Mouse (Mus musculus) lung, embryonic 14.5 days (tissue): ENCODE results near the gene Mnd1. TPM values are rescaled to one million over a fixed set of nuclear protein-coding genes. Genes with fewer than 3 reads are reported as not detected.
A peak's percentile ranks its signal among the peaks of the same experiment; 100 is the strongest.

Experiments
- ATAC-seq: fragments of 200-750 bp; cut with Nextera tagmentation; 2 replicates; pipeline ENCODE4 v1.8.0; 2017; ENCODE audit warnings: mild to moderate bottlenecking, moderate TSS enrichment, moderate library complexity; ENCODE audit not compliant: insufficient read depth
- DNase-seq: peaks from one replicate; pipeline ENCODE4 v3.0.0-alpha.2; 2015
- H3K27ac ChIP-seq: fragments of 300-500 bp; sonication (generic); 2 replicates; pipeline ENCODE4 v1.5.1; 2014; ENCODE audit warnings: low read depth, mild to moderate bottlenecking, moderate library complexity
- H3K27me3 ChIP-seq: fragments of 300-500 bp; sonication (generic); 2 replicates; pipeline ENCODE4 v1.6.1; 2014; ENCODE audit warnings: low read length, control low read depth; ENCODE audit not compliant: insufficient read depth
- H3K36me3 ChIP-seq: fragments of 300-500 bp; sonication (generic); 2 replicates; pipeline ENCODE4 v1.6.1; 2014; ENCODE audit warnings: control low read depth; ENCODE audit not compliant: insufficient read depth
- H3K4me1 ChIP-seq: fragments of 300-500 bp; sonication (generic); 2 replicates; pipeline ENCODE4 v1.6.1; 2014; ENCODE audit warnings: antibody characterized with exemption, control low read depth; ENCODE audit not compliant: insufficient read depth
- H3K4me2 ChIP-seq: fragments of 300-500 bp; sonication (generic); 2 replicates; pipeline ENCODE4 v1.6.1; 2014; ENCODE audit warnings: mild to moderate bottlenecking
- H3K4me3 ChIP-seq: fragments of 300-500 bp; sonication (generic); 2 replicates; pipeline ENCODE4 v1.5.1; 2014; ENCODE audit warnings: low read depth, low read length
- H3K9ac ChIP-seq: fragments of 300-500 bp; sonication (generic); 2 replicates; pipeline ENCODE4 v1.6.1; 2014
- H3K9me3 ChIP-seq: fragments of 300-500 bp; sonication (generic); 2 replicates; pipeline ENCODE4 v1.6.1; 2016; ENCODE audit warnings: low read depth, low read length, control low read depth
- CTCF ChIP-seq: IDR thresholded peaks from 2 replicates; pipeline ENCODE4 v1.5.1; 2016; ENCODE audit warnings: antibody characterized with exemption, low read depth
- WGBS: fragments of 180-500 bp; shearing (Covaris S2); extraction: QIAGEN DNeasy Blood & Tissue Kit; methylation state at CpG from one replicate; pipeline ENCODE4 v1.1.7; 2014; 5-methylcytosine and 5-hydroxymethylcytosine counted together
- polyA plus RNA-seq: library from polyadenylated mRNA; unstranded; fragments of >200 nt; fragmentation: Nextera tagmentation; extraction: Ambion mirVana; gene quantifications from 2 replicates; pipeline ENCODE4 v1.2.1, GENCODE M21; 2014

Gene Mnd1
- polyA plus RNA-seq, 1 experiment from 2014 or later, result 15.4 TPM

DNA sequence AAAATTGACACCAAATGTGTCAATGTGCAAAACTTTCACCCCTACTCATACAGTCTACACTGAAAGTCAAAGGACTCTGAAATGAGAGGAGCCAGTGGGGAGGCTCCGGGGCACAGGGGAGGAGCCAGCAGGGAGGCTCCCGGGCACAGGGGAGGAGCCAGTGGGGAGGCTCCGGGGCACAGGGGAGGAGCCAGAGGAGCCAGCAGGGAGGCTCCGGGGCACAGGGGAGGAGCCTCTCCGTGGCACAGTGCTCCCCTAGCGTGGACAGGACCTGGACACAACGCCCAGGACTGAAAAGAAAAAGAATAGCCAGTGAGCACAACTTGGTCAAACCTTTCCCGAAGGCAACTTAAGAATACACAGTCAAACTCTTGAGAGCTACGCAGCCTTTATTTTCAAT lies 20.2 kb downstream of the Mnd1 start:
- ATAC-seq (peak; percentile 67), DNase-seq (peak; percentile 53)
- H3K9me3 ChIP-seq, result no peaks in the 10 kb centered on the region
- H3K9ac ChIP-seq, result no peak overlapping the region
- WGBS, result 35% methylated on average over 9 of the region's 9 CpGs
- H3K27me3 ChIP-seq, result no peaks in the 10 kb centered on the region
- H3K4me3 ChIP-seq, result no peak overlapping the region
- H3K27ac ChIP-seq, result no peak overlapping the region
- peak overlapping the region; percentile 18; the same call in 1 of the 2 replicates for H3K4me2 ChIP-seq
- TF ChIP-seq CTCF, result no peak
- H3K4me1 ChIP-seq, result 0 out of 2 replicates have a peak, but pooled peaks cover 3% of the 10 kb centered on the region
- H3K36me3 ChIP-seq, result no peaks in the 10 kb centered on the region

DNA sequence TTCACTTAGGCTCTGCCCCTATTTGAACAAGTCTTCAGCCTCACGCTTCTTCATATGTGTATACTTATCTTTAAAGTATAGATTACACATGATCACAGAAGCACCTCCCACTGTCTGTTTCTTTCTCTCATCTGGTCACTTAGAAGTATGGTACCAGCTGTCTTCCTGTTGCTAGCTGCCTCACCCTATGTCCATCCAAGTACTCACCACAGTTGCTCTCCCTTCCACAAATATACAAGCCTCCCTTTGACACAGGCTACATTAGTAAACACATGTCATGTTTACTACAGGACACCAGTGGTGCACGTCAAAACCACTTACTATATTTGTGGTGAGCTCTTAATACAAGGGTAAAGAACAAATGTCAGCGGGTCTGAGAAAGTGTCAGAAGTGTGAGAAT lies 24.2 kb downstream of the Mnd1 start:
- H3K36me3 ChIP-seq, result no peaks in the 10 kb centered on the region
- no peak overlapping the region for H3K4me3 ChIP-seq
- H3K9ac ChIP-seq, result no peak overlapping the region
- TF ChIP-seq CTCF, result no peak
- 31% methylated on average over 3 of the region's 3 CpGs for WGBS
- H3K4me1 ChIP-seq, result peaks cover 10% of the 10 kb centered on the region; the same call in 1 of the 2 replicates
- H3K4me2 ChIP-seq, result no peak overlapping the region
- no peaks in the 10 kb centered on the region for H3K9me3 ChIP-seq
- H3K27me3 ChIP-seq, result no peaks in the 10 kb centered on the region
- peak overlapping the region; percentile 78 for H3K27ac ChIP-seq
- ATAC-seq, result peak; percentile 80
- DNase-seq, result peak; percentile 61

DNA sequence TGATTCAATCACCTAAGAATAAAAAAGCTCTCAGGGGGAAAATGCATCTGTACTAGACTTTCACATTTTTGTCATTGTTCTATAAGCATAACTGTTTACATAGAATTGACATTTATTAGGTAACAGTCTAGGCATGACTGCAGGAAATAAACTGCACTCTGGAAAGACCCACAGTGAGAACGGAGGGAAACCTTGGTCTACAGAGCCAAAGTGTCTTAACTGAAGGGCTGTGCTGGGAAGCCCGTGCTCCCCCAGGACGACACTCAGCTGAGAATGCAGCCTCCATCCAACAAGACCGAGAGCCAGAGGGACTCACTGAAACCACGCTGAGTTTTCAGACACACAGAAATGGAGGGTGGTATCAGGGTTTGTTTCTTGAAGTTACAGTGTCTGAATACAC lies 24.8 kb downstream of the Mnd1 start:
- Histone ChIP-seq H3K27ac (peak overlapping the region; percentile 78), H3K4me1 (peaks cover 14% of the 10 kb centered on the region; the same call in 1 of the 2 replicates), H3K4me2 (peak overlapping the region; percentile 23; the same call in 1 of the 2 replicates), H3K9me3 (no peaks in the 10 kb centered on the region), H3K36me3 (no peaks in the 10 kb centered on the region), H3K27me3 (no peaks in the 10 kb centered on the region), H3K9ac (no peak overlapping the region), H3K4me3 (no peak overlapping the region)
- DNase-seq (peak; percentile 87), ATAC-seq (peak; percentile 88)
- 17% methylated on average over 5 of the region's 5 CpGs for WGBS
- TF ChIP-seq CTCF, result no peak

DNA sequence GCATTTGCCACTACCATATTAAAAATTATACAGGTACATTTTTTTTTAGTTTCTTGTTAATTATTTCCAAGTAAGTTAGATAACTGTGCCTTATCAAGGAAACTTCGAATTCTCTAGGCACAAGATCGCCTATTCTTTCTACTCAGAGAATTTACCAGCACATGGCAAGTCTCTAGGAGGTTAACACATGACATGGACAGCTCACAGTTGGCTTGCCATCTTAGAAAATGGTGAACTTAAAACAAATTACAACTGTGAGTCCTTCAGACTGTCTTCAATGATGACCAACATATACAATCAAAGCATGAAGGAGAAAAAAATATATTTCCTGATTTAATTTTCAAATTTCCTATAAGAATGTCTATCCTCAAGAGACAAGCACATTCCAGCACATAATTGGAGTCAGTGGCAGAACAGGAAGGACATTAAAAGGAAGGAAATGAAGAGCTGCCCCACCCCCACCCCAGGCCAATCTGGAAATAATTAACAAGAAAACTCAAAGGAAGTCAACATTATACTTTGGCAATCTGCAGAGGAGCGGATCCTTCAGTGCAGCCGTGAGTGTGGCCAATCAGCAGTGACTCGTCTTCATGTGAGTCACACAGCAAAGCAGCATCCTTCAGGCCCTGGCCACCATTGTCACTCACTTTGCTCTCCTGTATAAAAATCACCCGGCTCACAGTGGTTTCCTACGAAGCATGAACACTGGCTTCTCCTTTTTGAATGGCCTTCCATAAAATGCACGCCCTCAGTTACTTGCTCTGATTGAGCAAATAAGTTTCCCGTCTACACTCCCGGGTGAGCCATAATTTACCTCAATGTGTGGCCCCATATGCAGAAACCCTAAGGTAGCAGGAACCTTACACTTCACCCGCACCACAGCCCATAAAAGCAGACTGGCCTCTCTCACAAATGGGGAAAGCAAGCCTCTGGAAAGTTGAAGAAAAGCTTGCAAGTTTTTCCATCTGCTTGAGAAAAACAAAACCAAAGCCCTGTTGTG lies 26.4 kb downstream of the Mnd1 start:
- peak overlapping the region; percentile 50; the same call in 1 of the 2 replicates for H3K27ac ChIP-seq

DNA sequence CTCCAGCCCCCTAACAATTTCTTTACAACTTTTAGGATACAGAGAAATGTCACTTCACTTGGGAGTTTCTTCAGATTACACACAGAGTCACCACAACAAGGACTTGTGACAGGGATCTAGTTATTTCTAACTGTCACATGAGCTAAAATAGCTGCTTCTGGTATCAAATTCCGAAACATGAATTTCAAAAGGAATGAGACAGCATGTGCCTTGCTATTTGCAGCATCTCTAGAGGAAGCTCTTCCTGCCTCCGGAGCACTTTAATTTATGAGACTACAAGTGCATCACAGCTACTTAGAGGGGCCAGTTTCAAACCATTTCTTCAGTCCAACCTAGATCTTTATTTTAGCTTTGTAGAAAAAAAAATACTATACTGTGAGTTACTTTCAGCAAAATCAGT lies 28.2 kb downstream of the Mnd1 start:
- Histone ChIP-seq H3K9ac (no peak overlapping the region), H3K27ac (no peak overlapping the region), H3K36me3 (no peaks in the 10 kb centered on the region), H3K9me3 (no peaks in the 10 kb centered on the region), H3K4me2 (no peak overlapping the region), H3K27me3 (no peaks in the 10 kb centered on the region), H3K4me3 (no peak overlapping the region), H3K4me1 (peaks cover 19% of the 10 kb centered on the region; the same call in 1 of the 2 replicates)
- DNase-seq (no peak), ATAC-seq (no peak)
- TF ChIP-seq CTCF, result no peak
- WGBS, result 58% methylated on average over 2 of the region's 2 CpGs

More for the DNA sequence above, 26.4 kb downstream of the Mnd1 start:
- Histone ChIP-seq H3K4me2 (no peak overlapping the region), H3K4me3 (no peak overlapping the region), H3K9ac (no peak overlapping the region), H3K9me3 (no peaks in the 10 kb centered on the region), H3K36me3 (no peaks in the 10 kb centered on the region), H3K4me1 (peaks cover 19% of the 10 kb centered on the region; the same call in 1 of the 2 replicates), H3K27me3 (no peaks in the 10 kb centered on the region)
- WGBS, result 50% methylated on average over 11 of the region's 11 CpGs
- TF ChIP-seq CTCF, result no peak
- peak; percentile 60 for DNase-seq
- no peak for ATAC-seq

DNA sequence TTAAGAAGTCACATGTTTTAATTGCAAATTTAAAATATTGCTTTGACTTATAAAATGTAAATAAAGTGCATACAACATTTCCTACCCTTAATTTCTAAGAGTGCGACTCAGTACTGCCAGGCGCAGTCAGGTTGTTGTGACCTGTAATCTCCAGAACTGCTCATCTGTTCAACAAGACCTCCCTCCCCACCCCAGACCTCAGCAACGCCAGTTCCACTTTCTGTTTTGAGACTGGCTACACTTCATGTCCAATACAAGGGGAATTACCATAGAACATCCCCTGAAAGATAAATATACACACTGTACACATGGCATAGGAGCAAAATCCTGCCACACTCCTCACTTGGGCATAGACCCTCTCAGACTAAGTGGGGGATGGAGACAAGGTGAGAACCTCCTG lies 28.9 kb downstream of the Mnd1 start:
- Histone ChIP-seq H3K9me3 (no peaks in the 10 kb centered on the region), H3K36me3 (no peaks in the 10 kb centered on the region), H3K27ac (no peak overlapping the region), H3K27me3 (no peaks in the 10 kb centered on the region), H3K9ac (no peak overlapping the region), H3K4me1 (peaks cover 19% of the 10 kb centered on the region; the same call in 1 of the 2 replicates), H3K4me3 (no peak overlapping the region), H3K4me2 (no peak overlapping the region)
- ATAC-seq (no peak), DNase-seq (no peak)
- WGBS, result 76% methylated on average over 3 of the region's 3 CpGs
- TF ChIP-seq CTCF, result no peak

DNA sequence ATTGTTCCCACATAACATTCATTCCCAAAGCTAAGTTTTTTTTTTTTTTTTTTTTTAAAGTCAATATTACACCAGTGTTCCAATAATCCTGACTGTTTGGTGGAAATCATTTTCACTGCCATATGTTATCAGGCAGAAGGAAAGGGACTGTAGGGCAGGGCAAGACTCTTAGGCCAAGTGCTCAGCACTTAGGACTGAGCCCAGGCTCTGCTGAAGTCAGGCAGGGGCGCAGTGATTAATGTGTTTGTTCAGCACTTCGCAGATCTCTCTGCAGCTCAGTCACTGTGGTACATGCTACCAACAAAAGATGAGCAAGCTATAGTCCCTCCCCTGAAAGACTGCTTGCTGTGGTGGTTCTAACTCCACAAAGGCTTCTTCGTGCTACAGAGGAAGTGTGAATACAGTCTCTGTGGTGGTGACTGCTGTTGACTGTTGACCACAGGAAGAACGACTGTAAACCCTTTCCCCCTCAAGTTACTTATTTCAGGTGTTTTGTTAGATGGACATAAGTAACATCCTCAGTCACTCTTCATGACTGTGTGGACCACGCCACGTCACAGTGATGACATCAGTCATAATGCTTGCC lies 29.8 kb downstream of the Mnd1 start:
- no peak overlapping the region for H3K4me3 ChIP-seq
- H3K36me3 ChIP-seq, result no peaks in the 10 kb centered on the region
- no peaks in the 10 kb centered on the region for H3K27me3 ChIP-seq
- 51% methylated on average over 6 of the region's 6 CpGs for WGBS
- H3K4me2 ChIP-seq, result no peak overlapping the region
- H3K9ac ChIP-seq, result no peak overlapping the region
- no peak for TF ChIP-seq CTCF
- DNase-seq (no peak), ATAC-seq (peak; percentile 21; the same call in 1 of the 2 replicates)
- H3K9me3 ChIP-seq, result no peaks in the 10 kb centered on the region
- peak overlapping the region; percentile 59; the same call in 1 of the 2 replicates for H3K27ac ChIP-seq
- peaks cover 16% of the 10 kb centered on the region; the same call in 1 of the 2 replicates for H3K4me1 ChIP-seq
